Mouse (Mus musculus) cerebellum, adult 9-11 months (tissue): Measurements from ENCODE around the gene Chd9.
"Not testable (repeated sequence)": the region's sequence is repeated elsewhere in the genome, so short reads cannot be mapped to it uniquely, and the experiment has no call there.

Experiments
- DNase-seq: peaks from one replicate; pipeline ENCODE4 v3.0.0; 2022

The Chd9 gene

GRCm38 (mm10) chr8:90871375-90872080 is 43.4 kb downstream of the Chd9 start:
- no peak for DNase-seq

GRCm38 (mm10) chr8:90873051-90873450 is 44.9 kb downstream of the Chd9 start:
- no peak for DNase-seq

- DNase-seq: peak; percentile 65
These were observed 48.1 kb downstream of the Chd9 start for GRCm38 (mm10) chr8:90876213-90876721.

- DNase-seq: peak; percentile 84
These were observed 48.7 kb downstream of the Chd9 start for GRCm38 (mm10) chr8:90876722-90877429.

GRCm38 (mm10) chr8:90877430-90877975 is 49.4 kb downstream of the Chd9 start:
- no peak for DNase-seq

- DNase-seq: no peak
These were observed 50.4 kb downstream of the Chd9 start for GRCm38 (mm10) chr8:90878551-90878950.

- DNase-seq: no peak
These were observed 51.9 kb downstream of the Chd9 start for GRCm38 (mm10) chr8:90880041-90880440.

- DNase-seq: no peak
These were observed 53.0 kb downstream of the Chd9 start for GRCm38 (mm10) chr8:90881181-90881580.

GRCm38 (mm10) chr8:90882088-90882691 is 54.0 kb downstream of the Chd9 start:
- DNase-seq: no peak

- no peak for DNase-seq
These were observed 57.7 kb downstream of the Chd9 start for GRCm38 (mm10) chr8:90885671-90886368.

GRCm38 (mm10) chr8:90886369-90886712 is 58.2 kb downstream of the Chd9 start:
- DNase-seq: not testable (repeated sequence)

- not testable (repeated sequence) for DNase-seq
These were observed 59.2 kb downstream of the Chd9 start for GRCm38 (mm10) chr8:90887328-90887727.

GRCm38 (mm10) chr8:90891872-90892578 is 63.9 kb downstream of the Chd9 start:
- no peak for DNase-seq

- peak; percentile 30 for DNase-seq
These were observed 64.4 kb downstream of the Chd9 start for GRCm38 (mm10) chr8:90892579-90892919.

- no peak for DNase-seq
These were observed 66.2 kb downstream of the Chd9 start for GRCm38 (mm10) chr8:90894231-90894914.

- no peak for DNase-seq
These were observed 69.2 kb downstream of the Chd9 start for GRCm38 (mm10) chr8:90897343-90897742.

GRCm38 (mm10) chr8:90898578-90898977 is 70.4 kb downstream of the Chd9 start:
- no peak for DNase-seq

- no peak for DNase-seq
These were observed 73.8 kb downstream of the Chd9 start for GRCm38 (mm10) chr8:90902002-90902401.

GRCm38 (mm10) chr8:90904171-90904706 is 76.1 kb downstream of the Chd9 start:
- DNase-seq: no peak

GRCm38 (mm10) chr8:90906922-90907321 is 78.8 kb downstream of the Chd9 start:
- no peak for DNase-seq

GRCm38 (mm10) chr8:90907516-90907847 is 79.3 kb downstream of the Chd9 start:
- no peak for DNase-seq
